Mouse (Mus musculus) MEL (cell line): ENCODE results near the gene Ilf2. TPM values are rescaled to one million over a fixed set of nuclear protein-coding genes. Genes with fewer than 3 reads are reported as not detected.
A peak's percentile ranks its signal among the peaks of the same experiment; 100 is the strongest.

ENCODE experiments used
- DNase-seq: peaks from one replicate; pipeline ENCODE4 v3.0.0; 2011; ENCODE audit warnings: low read depth, low spot score
- H3K27ac ChIP-seq: 2 replicates; pipeline ENCODE4 v1.5.1; 2012; ENCODE audit warnings: low read depth, mild to moderate bottlenecking, control low read depth, low read length, moderate library complexity; ENCODE audit not compliant: control insufficient read depth
- H3K27me3 ChIP-seq, 2 experiments: fragments of 150-350 bp in 1 of 2; sonication (generic) in 1 of 2; 2 replicates each; pipeline ENCODE4 v1.6.1; 2012; ENCODE audit warnings: low read length in 2 of 2, mild to moderate bottlenecking in 2 of 2, improper control_type of control experiment in 1 of 2, moderate library complexity in 1 of 2; ENCODE audit not compliant: insufficient read depth in 2 of 2, control insufficient read depth in 1 of 2
- H3K36me3 ChIP-seq, 2 experiments: 2 replicates each; pipeline ENCODE4 v1.6.1; 2012 to 2014; ENCODE audit warnings: low read length in 2 of 2, improper control_type of control experiment in 1 of 2, inconsistent platforms in 1 of 2, mild to moderate bottlenecking in 1 of 2; ENCODE audit not compliant: insufficient read depth in 2 of 2, control insufficient read depth in 1 of 2
- H3K4me1 ChIP-seq, 2 experiments: fragments of 150-350 bp in 1 of 2; sonication (generic) in 1 of 2; 2 replicates each; pipeline ENCODE4 v1.6.1; 2012; ENCODE audit warnings: low read length in 2 of 2, improper control_type of control experiment in 1 of 2, mild to moderate bottlenecking in 1 of 2; ENCODE audit not compliant: insufficient read depth in 2 of 2, control insufficient read depth in 1 of 2
- H3K4me3 ChIP-seq, 2 experiments: fragments of 150-350 bp in 1 of 2; sonication (generic) in 1 of 2; 2 replicates each; pipeline ENCODE4 v1.5.1; 2012; ENCODE audit warnings: low read depth in 2 of 2, low read length in 2 of 2, mild to moderate bottlenecking in 2 of 2, moderate library complexity in 2 of 2, control low read depth in 1 of 2, improper control_type of control experiment in 1 of 2; ENCODE audit not compliant: control insufficient read depth in 1 of 2, insufficient read depth in 1 of 2
- H3K79me2 ChIP-seq: 2 replicates; pipeline ENCODE4 v1.6.1; 2012; ENCODE audit warnings: mild to moderate bottlenecking, low read length, moderate library complexity; ENCODE audit not compliant: control insufficient read depth, poor library complexity, insufficient read depth
- H3K9ac ChIP-seq: 2 replicates; pipeline ENCODE4 v1.6.1; 2012; ENCODE audit warnings: low read depth, mild to moderate bottlenecking, control low read depth, low read length, moderate library complexity; ENCODE audit not compliant: control insufficient read depth, poor library complexity, severe bottlenecking
- H3K9me3 ChIP-seq: fragments of 150-350 bp; sonication (generic); replicated peaks from 2 replicates; pipeline ENCODE4 v1.6.1; 2012; ENCODE audit warnings: mild to moderate bottlenecking, low read length, improper control_type of control experiment, moderate library complexity; ENCODE audit not compliant: insufficient read depth
- CHD1 ChIP-seq: IDR thresholded peaks from 2 replicates; pipeline ENCODE4 v1.6.1; 2012; ENCODE audit warnings: low read depth, mild to moderate bottlenecking, inconsistent platforms, low read length, improper control_type of control experiment
- CHD2 ChIP-seq: IDR thresholded peaks from 2 replicates; pipeline ENCODE4 v1.6.1; 2011; ENCODE audit warnings: low read length, improper control_type of control experiment
- ETS1 ChIP-seq: IDR thresholded peaks from 2 replicates; pipeline ENCODE4 v1.6.1; 2012; ENCODE audit warnings: low read depth, mild to moderate bottlenecking, inconsistent platforms, low read length, improper control_type of control experiment, moderate library complexity
- GABPA ChIP-seq: IDR thresholded peaks from 2 replicates; pipeline ENCODE4 v1.6.1; 2012; ENCODE audit warnings: low read depth, mild to moderate bottlenecking, inconsistent platforms, low read length, improper control_type of control experiment, moderate library complexity
- GATA1 ChIP-seq: IDR thresholded peaks from 2 replicates; pipeline ENCODE4 v1.6.1; 2011; ENCODE audit warnings: low read depth, low read length, improper control_type of control experiment
- MAZ ChIP-seq: IDR thresholded peaks from 2 replicates; pipeline ENCODE4 v1.6.1; 2012; ENCODE audit warnings: low read depth, mild to moderate bottlenecking, inconsistent platforms, low read length, improper control_type of control experiment
- MEF2A ChIP-seq: IDR thresholded peaks from 2 replicates; pipeline ENCODE4 v1.6.1; 2014; ENCODE audit warnings: low read depth, mild to moderate bottlenecking, inconsistent platforms, low read length, improper control_type of control experiment; ENCODE audit not compliant: poor library complexity, insufficient replicate concordance, severe bottlenecking; ENCODE audit errors: extremely low read depth
- MXI1 ChIP-seq: IDR thresholded peaks from 2 replicates; pipeline ENCODE4 v1.6.1; 2011; ENCODE audit warnings: mild to moderate bottlenecking, low read depth, low read length, improper control_type of control experiment
- MYB ChIP-seq: IDR thresholded peaks from 2 replicates; pipeline ENCODE4 v1.6.1; 2011; ENCODE audit warnings: mild to moderate bottlenecking, low read depth, low read length, improper control_type of control experiment
- MYC ChIP-seq: IDR thresholded peaks from 2 replicates; pipeline ENCODE4 v1.6.1; 2011; ENCODE audit warnings: low read depth, mild to moderate bottlenecking, low read length, improper control_type of control experiment, moderate library complexity
- NRF1 ChIP-seq: IDR thresholded peaks from 2 replicates; pipeline ENCODE4 v1.6.1; 2014; ENCODE audit warnings: low read depth, mild to moderate bottlenecking, inconsistent platforms, low read length, improper control_type of control experiment, moderate library complexity; ENCODE audit not compliant: poor library complexity, insufficient read depth, severe bottlenecking
- POLR2A ChIP-seq, 2 experiments: IDR thresholded peaks; 2 replicates each; pipeline ENCODE4 v1.6.1; 2011 to 2012; ENCODE audit warnings: low read length in 2 of 2, mild to moderate bottlenecking in 2 of 2, control low read depth in 1 of 2, improper control_type of control experiment in 1 of 2, low read depth in 1 of 2, moderate library complexity in 1 of 2; ENCODE audit not compliant: control insufficient read depth in 1 of 2, insufficient read depth in 1 of 2, poor library complexity in 1 of 2
- POLR2AphosphoS2 ChIP-seq: IDR thresholded peaks from 2 replicates; pipeline ENCODE4 v1.6.1; 2011; ENCODE audit warnings: low read length, improper control_type of control experiment
- POLR2AphosphoS5 ChIP-seq: IDR thresholded peaks from 2 replicates; pipeline ENCODE4 v1.6.1; 2012; ENCODE audit warnings: low read depth, borderline replicate concordance, mild to moderate bottlenecking, inconsistent platforms, low read length, moderate library complexity, mixed read lengths
- RAD21 ChIP-seq: IDR thresholded peaks from 2 replicates; pipeline ENCODE4 v1.6.1; 2011; ENCODE audit warnings: mild to moderate bottlenecking, low read depth, low read length, improper control_type of control experiment
- SIN3A ChIP-seq: IDR thresholded peaks from 2 replicates; pipeline ENCODE4 v1.6.1; 2012; ENCODE audit warnings: low read length, improper control_type of control experiment, inconsistent platforms
- TAL1 ChIP-seq: IDR thresholded peaks from 2 replicates; pipeline ENCODE4 v1.6.1; 2012; ENCODE audit warnings: mild to moderate bottlenecking, inconsistent platforms, low read length, moderate library complexity, mixed read lengths
- TCF12 ChIP-seq: IDR thresholded peaks from 2 replicates; pipeline ENCODE4 v1.6.1; 2014; ENCODE audit warnings: low read depth, mild to moderate bottlenecking, inconsistent platforms, low read length, improper control_type of control experiment, moderate library complexity
- USF1 ChIP-seq: IDR thresholded peaks from 2 replicates; pipeline ENCODE4 v1.6.1; 2014; ENCODE audit warnings: low read depth, mild to moderate bottlenecking, inconsistent platforms, low read length, improper control_type of control experiment, moderate library complexity
- ZKSCAN1 ChIP-seq: IDR thresholded peaks from 2 replicates; pipeline ENCODE4 v1.6.1; 2012; ENCODE audit warnings: low read depth, mild to moderate bottlenecking, inconsistent platforms, low read length, improper control_type of control experiment, moderate library complexity
- ZMIZ1 ChIP-seq: IDR thresholded peaks from 2 replicates; pipeline ENCODE4 v1.6.1; 2012; ENCODE audit warnings: low read depth, mild to moderate bottlenecking, inconsistent platforms, low read length, improper control_type of control experiment, moderate library complexity
- polyA plus RNA-seq, 2 experiments: library from polyadenylated mRNA; stranded (reverse) in 1 of 2; unstranded in 1 of 2; fragments of >175 nt in 1 of 2; fragments of >200 nt in 1 of 2; gene quantifications; 2 replicates each; pipeline versions ENCODE4 v1.2.1 to v1.2.4; 2012; ENCODE audit warnings: low replicate concordance in 2 of 2, low read depth in 1 of 2; ENCODE audit not compliant: insufficient read length in 2 of 2, insufficient read depth in 1 of 2, missing spikeins in 1 of 2
- total RNA-seq: library from RNA; depleted of rRNA; stranded (reverse); fragments of 300-350 nt; gene quantifications from 2 replicates; pipeline ENCODE4 v1.2.3, GENCODE M21; 2012

Ilf2 gene
- total and polyA plus RNA-seq, 3 experiments, result 107 to 223 (median 175) TPM

- no peak for DNase-seq
- Histone ChIP-seq H3K9ac (no peak overlapping the region), H3K36me3 (peaks cover 2 to 35% of the 10 kb centered on the region in 2 experiments; a peak in 3 of 4 replicates), H3K79me2 (no peaks in the 10 kb centered on the region), H3K4me1 (no peaks in the 10 kb centered on the region), H3K9me3 (no peaks in the 10 kb centered on the region), H3K4me3 (no peak overlapping the region), H3K27me3 (no peaks in the 10 kb centered on the region), H3K27ac (no peak overlapping the region)
- TF ChIP-seq POLR2AphosphoS2, result 0 out of 2 replicates have a peak, but pooled peaks have one; percentile 10
- no peak for TF ChIP-seq ETS1
These were observed 21.7 kb downstream of the Ilf2 start for GRCm38 (mm10) chr3:90497597-90497996.

GRCm38 (mm10) chr3:90503444-90503843 is 27.5 kb downstream of the Ilf2 start:
- Histone ChIP-seq H3K9me3 (no peaks in the 10 kb centered on the region), H3K79me2 (peaks cover 20% of the 10 kb centered on the region), H3K4me3 (no peak overlapping the region), H3K27ac (no peak overlapping the region), H3K36me3 (peaks cover 39 to 80% of the 10 kb centered on the region in 2 experiments), H3K27me3 (no peaks in the 10 kb centered on the region), H3K4me1 (peaks cover 2 to 14% of the 10 kb centered on the region in 2 experiments; a peak in 2 of 4 replicates), H3K9ac (no peak overlapping the region)
- DNase-seq, result no peak
- TF ChIP-seq CHD2, result no peak
- TF ChIP-seq MYB, result no peak
- no peak for TF ChIP-seq NRF1
- no peak for TF ChIP-seq CHD1
- no peak for TF ChIP-seq TAL1
- TF ChIP-seq ZKSCAN1, result no peak
- no peak for TF ChIP-seq GATA1
- TF ChIP-seq MXI1, result no peak
- TF ChIP-seq USF1, result no peak
- TF ChIP-seq GABPA, result no peak

- DNase-seq, result no peak
- Histone ChIP-seq H3K4me1 (peaks cover 2 to 14% of the 10 kb centered on the region in 2 experiments; a peak in 2 of 4 replicates), H3K27ac (no peak overlapping the region), H3K4me3 (no peak overlapping the region), H3K9me3 (no peaks in the 10 kb centered on the region), H3K27me3 (no peaks in the 10 kb centered on the region), H3K36me3 (peaks cover 39 to 70% of the 10 kb centered on the region in 2 experiments), H3K9ac (no peak overlapping the region), H3K79me2 (peaks cover 27% of the 10 kb centered on the region)
- no peak for TF ChIP-seq NRF1
- no peak for TF ChIP-seq TAL1
- no peak for TF ChIP-seq RAD21
- TF ChIP-seq POLR2A (IDR thresholded peaks at IDR 0.05; ENCODE audit: control insufficient read depth in 1 of 2, insufficient read depth in 1 of 2, low read depth in 1 of 2, low read length in 2 of 2, poor library complexity in 1 of 2), result no peak
- no peak for TF ChIP-seq TCF12
- TF ChIP-seq MEF2A, result no peak
- TF ChIP-seq POLR2AphosphoS5, result no peak
- TF ChIP-seq POLR2AphosphoS2, result no peak
- TF ChIP-seq GABPA, result no peak
- TF ChIP-seq MAZ, result no peak
- TF ChIP-seq MYC, result no peak
- TF ChIP-seq ZMIZ1, result no peak
- no peak for TF ChIP-seq SIN3A
- no peak for TF ChIP-seq ZKSCAN1
- no peak for TF ChIP-seq ETS1
- no peak for TF ChIP-seq CHD1
These were observed 29.3 kb downstream of the Ilf2 start for GRCm38 (mm10) chr3:90505216-90505615.
